Mouse (Mus musculus) yolk sac, embryonic 10.5 days (tissue): ENCODE measurements at regions not wholly inside any gene's neighbourhood (a gene's known extent, or its start where the extent isn't known, plus 50 kb on each side); places are given as distances from the start of the nearest gene placed in this dataset.
A peak's percentile ranks its signal among the peaks of the same experiment; 100 is the strongest.

Experiments used
- DNase-seq: peaks from one replicate; pipeline ENCODE4 v3.0.0-alpha.2; 2017; ENCODE audit warnings: low spot score

- DNase-seq = peak; percentile 74
Measured at GRCm38 (mm10) chr6:140300470-140301145, 123.2 kb upstream of the Plekha5 start.

- DNase-seq = no peak
Measured at GRCm38 (mm10) chr6:140299653-140300052, 124.2 kb upstream of the Plekha5 start.

- no peak for DNase-seq
Measured at GRCm38 (mm10) chr6:140297969-140298554, 125.8 kb upstream of the Plekha5 start.

GRCm38 (mm10) chr6:140297561-140297960 is 126.3 kb upstream of the Plekha5 start:
- no peak for DNase-seq

GRCm38 (mm10) chr6:140290109-140290508 is 133.7 kb upstream of the Plekha5 start:
- no peak for DNase-seq

GRCm38 (mm10) chr6:140288799-140289198 is 135.1 kb upstream of the Plekha5 start:
- DNase-seq = no peak

GRCm38 (mm10) chr6:140282285-140282577 is 141.6 kb upstream of the Plekha5 start:
- no peak for DNase-seq

GRCm38 (mm10) chr6:140281488-140282284 is 142.2 kb upstream of the Plekha5 start:
- no peak for DNase-seq

GRCm38 (mm10) chr6:140280817-140281475 is 142.9 kb upstream of the Plekha5 start:
- peak; percentile 84 for DNase-seq

GRCm38 (mm10) chr6:140279736-140280370 is 144.0 kb upstream of the Plekha5 start:
- no peak for DNase-seq

- no peak for DNase-seq
Measured at GRCm38 (mm10) chr6:140278750-140279149, 145.1 kb upstream of the Plekha5 start.

GRCm38 (mm10) chr6:140270592-140270991 is 153.3 kb upstream of the Plekha5 start:
- no peak for DNase-seq

- peak; percentile 50 for DNase-seq
Measured at GRCm38 (mm10) chr6:140268315-140269070, 155.4 kb upstream of the Plekha5 start.

- no peak for DNase-seq
Measured at GRCm38 (mm10) chr6:140263920-140264319, 159.9 kb upstream of the Plekha5 start.

GRCm38 (mm10) chr6:140261813-140262212 is 162.0 kb upstream of the Plekha5 start:
- no peak for DNase-seq

- no peak for DNase-seq
Measured at GRCm38 (mm10) chr6:140258761-140259160, 165.1 kb upstream of the Plekha5 start.

- DNase-seq = no peak
Measured at GRCm38 (mm10) chr6:140258101-140258500, 165.8 kb upstream of the Plekha5 start.

GRCm38 (mm10) chr6:140251527-140251926 is 172.3 kb upstream of the Plekha5 start:
- no peak for DNase-seq

- DNase-seq = no peak
Measured at GRCm38 (mm10) chr6:140243411-140244151, 180.3 kb upstream of the Plekha5 start.

GRCm38 (mm10) chr6:140239356-140239755 is 184.5 kb upstream of the Plekha5 start:
- DNase-seq = peak; percentile 22

- no peak for DNase-seq
Measured at GRCm38 (mm10) chr6:140231537-140231936, 190.3 kb upstream of the Plcz1 start.
